Mouse (Mus musculus) retina, postnatal 1 day (tissue): Measurements from ENCODE around the gene Gm21913.
"Not testable (repeated sequence)": the region's sequence is repeated elsewhere in the genome, so short reads cannot be mapped to it uniquely, and the experiment has no call there.

Experiments used
- DNase-seq: peaks from one replicate; pipeline ENCODE4 v3.0.0-alpha.2; 2012

The Gm21913 gene

DNA sequence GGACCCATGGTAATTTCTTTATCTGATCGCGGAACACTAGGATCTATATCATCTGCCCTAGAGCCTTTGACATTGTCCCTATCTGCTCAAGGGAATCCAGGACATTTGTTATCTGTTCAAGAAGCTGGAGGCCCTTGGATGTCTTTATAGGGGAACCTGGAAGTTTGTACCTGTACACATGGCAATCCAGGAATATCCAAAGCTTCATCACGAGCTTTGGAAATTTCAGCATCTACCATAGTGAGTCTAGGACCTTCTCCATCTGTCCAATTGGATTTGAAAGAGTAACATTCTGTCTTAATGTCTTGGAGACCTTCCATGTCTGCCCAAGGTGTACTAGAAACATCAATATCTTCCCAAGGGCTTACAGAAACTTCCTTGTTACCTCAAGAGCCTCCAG lies at the start of gene Gm21913:
Gene Gm21913, plus strand, starts transcription at position 301 of the 400 bp plus-strand sequence.
- DNase-seq, result not testable (repeated sequence)
